Mouse (Mus musculus) erythroblast, embryonic 14.5 days (primary cell): Measurements from ENCODE around the gene Cbfa2t3.

Source experiments
- GATA1 ChIP-seq: IDR thresholded peaks from 2 replicates; pipeline ENCODE4 v1.6.1; 2012; ENCODE audit warnings: low read length, inconsistent platforms, mixed read lengths
- TAL1 ChIP-seq: IDR thresholded peaks from 3 replicates; pipeline ENCODE4 v1.6.1; 2012; ENCODE audit warnings: low read length, inconsistent platforms, mixed read lengths

- no peak for TF ChIP-seq TAL1
- no peak for TF ChIP-seq GATA1
Measured at GRCm38 (mm10) chr8:122667854-122668253, 31.1 kb downstream of the Cbfa2t3 start.
